ENCODE assay signal across 9 mouse cellular contexts in genomic region chr12:72654698-72655097, GRCm38 (mm10). TPM values are rescaled to one million over a fixed set of nuclear protein-coding genes. Genes with fewer than 3 reads are reported as not detected.
DNase-seq lines count a peak whose midpoint lies in the region; TF ChIP-seq lines count a peak whose summit lies in the region.
"Had no signal": no experiment of that assay in that cellular context is flagged by ENCODE, and none has a peak within 500 bp of the region (broad histone marks: within the 10 kb centered on the region; RNA-seq: fewer than 3 reads in every experiment).

No protein-coding gene starts in this region.

- no peak for TF ChIP-seq EP300 in MEL (IDR thresholded peaks at IDR 0.05; ENCODE audit: low read depth in 1 of 2, low read length in 2 of 2)

- TF ChIP-seq RAD21 in MEL (IDR thresholded peaks at IDR 0.05; ENCODE audit: low read depth, low read length) = peak; percentile 91

- H3K27ac ChIP-seq in MEL (ENCODE audit: control insufficient read depth, low read depth, low read length) = no peak overlapping the region
- H3K27ac ChIP-seq: hindbrain, embryonic 15.5 days; stomach, embryonic 15.5 days had no signal

- H3K79me2 ChIP-seq in C2C12 (ENCODE audit: control insufficient read depth, insufficient read depth) = no peaks in the 10 kb centered on the region
- no peaks in the 10 kb centered on the region for H3K79me2 ChIP-seq in MEL (ENCODE audit: control insufficient read depth, insufficient read depth, low read length, poor library complexity)

- H3K27me3 ChIP-seq in C2C12 (ENCODE audit: control insufficient read depth, insufficient read depth, insufficient read length) = no peaks in the 10 kb centered on the region
- H3K27me3 ChIP-seq in MEL (ENCODE audit: control insufficient read depth in 1 of 2, insufficient read depth in 2 of 2, low read length in 2 of 2) = no peaks in the 10 kb centered on the region
- H3K27me3 ChIP-seq: hindbrain, embryonic 15.5 days; stomach, embryonic 15.5 days had no signal

- no peak for TF ChIP-seq POLR2A in MEL (IDR thresholded peaks at IDR 0.05; ENCODE audit: control insufficient read depth in 1 of 2, insufficient read depth in 1 of 2, low read depth in 1 of 2, low read length in 2 of 2, poor library complexity in 1 of 2)

- H3K36me3 ChIP-seq in C2C12 (ENCODE audit: control insufficient read depth, insufficient read depth) (no peaks in the 10 kb centered on the region), MEL (ENCODE audit: control insufficient read depth in 1 of 2, insufficient read depth in 2 of 2, low read length in 2 of 2) (no peaks in the 10 kb centered on the region)
- H3K36me3 ChIP-seq: hindbrain, embryonic 15.5 days; stomach, embryonic 15.5 days had no signal

- H3K4me3 ChIP-seq in C2C12 (ENCODE audit: insufficient read depth, poor library complexity, severe bottlenecking) = no peak overlapping the region
- H3K4me3 ChIP-seq in MEL (ENCODE audit: control insufficient read depth in 1 of 2, insufficient read depth in 1 of 2, low read depth in 2 of 2, low read length in 2 of 2) = no peak overlapping the region
- H3K4me3 ChIP-seq: hindbrain, embryonic 15.5 days; stomach, embryonic 15.5 days had no signal

- H3K79me3 ChIP-seq in C2C12 (ENCODE audit: low read depth) = no peaks in the 10 kb centered on the region

- 0 out of 4 replicates have a peak, but pooled peaks cover 0 to 7% of the 10 kb centered on the region in 2 experiments for H3K4me1 ChIP-seq in MEL (ENCODE audit: control insufficient read depth in 1 of 2, insufficient read depth in 2 of 2, low read length in 2 of 2)
- H3K4me1 ChIP-seq: hindbrain, embryonic 15.5 days; stomach, embryonic 15.5 days had no signal

- TF ChIP-seq CTCF in C2C12 (IDR thresholded peaks at IDR 0.05; ENCODE audit: control insufficient read depth, insufficient read depth, insufficient read length) (peak; percentile 27), MEL (IDR thresholded peaks at IDR 0.05 in 2 of 3, conservative IDR thresholded peaks at IDR 0.05 in 1 of 3; ENCODE audit: control insufficient read depth in 1 of 3, insufficient read depth in 1 of 3, low read depth in 2 of 3, low read length in 3 of 3, poor library complexity in 1 of 3, severe bottlenecking in 1 of 3) (peak; percentile 71 to 80 (median 75))

- no peaks in the 10 kb centered on the region for H3K9me3 ChIP-seq in MEL (replicated peaks; ENCODE audit: insufficient read depth, low read length)
- H3K9me3 ChIP-seq: hindbrain, embryonic 15.5 days; stomach, embryonic 15.5 days had no signal

- no peak overlapping the region for H3K9ac ChIP-seq in MEL (ENCODE audit: control insufficient read depth, low read depth, low read length, poor library complexity, severe bottlenecking)
- H3K9ac ChIP-seq: hindbrain, embryonic 15.5 days; stomach, embryonic 15.5 days had no signal

- no peak overlapping the region for H3ac ChIP-seq in C2C12 (ENCODE audit: control insufficient read depth, insufficient read length, low read depth)

- DNase-seq in MEL (ENCODE audit: low read depth, low spot score) = peak; percentile 69
- DNase-seq in cerebellum, adult 8-10 months = peak; percentile 60
- peak; percentile 9 to 60 for DNase-seq in frontal cortex, postnatal 14 days (ENCODE audit: low spot score in 2 of 2)
- DNase-seq in layer of hippocampus, adult 11-12 months (ENCODE audit: low spot score) = peak; percentile 76
- DNase-seq in lung, postnatal 10 days = peak; percentile 76
- DNase-seq in right cerebral cortex, adult 2 months (ENCODE audit: low spot score in 2 of 2) = peak; percentile 75 to 78

TF ChIP-seq in C2C12, 6 proteins besides CTCF, POLR2A, EP300 and RAD21:
- TF ChIP-seq MYOD1 (IDR thresholded peaks at IDR 0.05; ENCODE audit: control insufficient read depth, insufficient read length, low read depth) = no peak
- TF ChIP-seq MYOG (IDR thresholded peaks at IDR 0.05; ENCODE audit: control insufficient read depth, extremely low read depth, insufficient read length) = no peak
- no peak for TF ChIP-seq USF1 (IDR thresholded peaks at IDR 0.05; ENCODE audit: low read depth)
- TF ChIP-seq FOSL1 (IDR thresholded peaks at IDR 0.05; ENCODE audit: insufficient read depth, low read length, poor library complexity, severe bottlenecking) = no peak
- no peak for TF ChIP-seq CEBPB (IDR thresholded peaks at IDR 0.05; ENCODE audit: low read depth)
- TF ChIP-seq MAX (IDR thresholded peaks at IDR 0.05) = no peak

TF ChIP-seq in MEL, 35 proteins besides CTCF, POLR2A, EP300 and RAD21:
- TF ChIP-seq MEF2A (IDR thresholded peaks at IDR 0.05; ENCODE audit: extremely low read depth, insufficient replicate concordance, low read depth, low read length, poor library complexity, severe bottlenecking) = no peak
- no peak for TF ChIP-seq CHD1 (IDR thresholded peaks at IDR 0.05; ENCODE audit: low read depth, low read length)
- TF ChIP-seq ZC3H11A (IDR thresholded peaks at IDR 0.05; ENCODE audit: low read depth, low read length) = peak; percentile 72
- TF ChIP-seq SMC3 (IDR thresholded peaks at IDR 0.05; ENCODE audit: low read depth, low read length) = peak; percentile 78
- TF ChIP-seq ZNF384 (IDR thresholded peaks at IDR 0.05; ENCODE audit: low read depth, low read length) = 0 out of 2 replicates have a peak, but pooled peaks have one; percentile 12
- TF ChIP-seq MAZ (IDR thresholded peaks at IDR 0.05; ENCODE audit: low read depth, low read length) = no peak
- TF ChIP-seq NRF1 (IDR thresholded peaks at IDR 0.05; ENCODE audit: insufficient read depth, low read depth, low read length, poor library complexity, severe bottlenecking) = no peak

RNA-seq across cellular contexts. Expression of gene Gm4756, which starts 5.2 kb away (rescaled TPM):
- polyA plus RNA-seq in C2C12 (2012; fragmentation: generic; extraction: Trizol) (not detected), MEL (2012; ENCODE audit: insufficient read depth in 1 of 2, insufficient read length in 2 of 2, low read depth in 1 of 2, low replicate concordance in 2 of 2, missing spikeins in 1 of 2) (not detected)
- total RNA-seq in MEL (2012; rRNA removed) = not detected in 2 replicates
- polyA plus RNA-seq: hindbrain, embryonic 15.5 days; stomach, embryonic 15.5 days had no signal

RNA-seq across cellular contexts. Expression of gene Dhrs7, which starts 10.0 kb away (rescaled TPM):
- polyA plus RNA-seq in C2C12 (2012; fragmentation: generic; extraction: Trizol) (22.4 TPM), MEL (2012; ENCODE audit: insufficient read depth in 1 of 2, insufficient read length in 2 of 2, low read depth in 1 of 2, low replicate concordance in 2 of 2, missing spikeins in 1 of 2) (10 to 100 TPM in 1 of 2 experiments, not detected in 1; 14.9 TPM)
- total RNA-seq in MEL (2012; rRNA removed) = 11.6 and 13.8 TPM in 2 replicates
